Mouse (Mus musculus): ENCODE measurements around the gene Crocc2. TPM values are rescaled to one million over a fixed set of nuclear protein-coding genes. Genes with fewer than 3 reads are reported as not detected.

The Crocc2 gene
- total RNA-seq, 4 experiments from 2014 or later: 0.27 to 0.72 (median 0.37) TPM

- no peak for DNase-seq (ENCODE audit: low spot score in 2 of 2)
Observed at GRCm38 (mm10) chr1:93270516-93271240, 102.2 kb downstream of the Crocc2 start.

- no peak for DNase-seq (ENCODE audit: low spot score in 2 of 2)
Observed at GRCm38 (mm10) chr1:93271751-93272150, 103.2 kb downstream of the Crocc2 start.

GRCm38 (mm10) chr1:93272409-93272821 is 103.9 kb downstream of the Crocc2 start:
- DNase-seq (ENCODE audit: low spot score in 2 of 2): no peak

GRCm38 (mm10) chr1:93275561-93275960 is 107.0 kb downstream of the Crocc2 start:
- no peak for DNase-seq (ENCODE audit: low spot score in 2 of 2)

- no peak for DNase-seq (ENCODE audit: low spot score in 2 of 2)
Observed at GRCm38 (mm10) chr1:93277041-93277440, 108.5 kb downstream of the Crocc2 start.

Small RNA genes within 50 kb of the gene (microRNA-seq; reads per million reads assigned to microRNA genes)
- 0 reads per million in 2 experiments for gene Mir6901

Other genes with a start within 250 kb of the Crocc2 start
- 10 to 100 TPM; 39.9 to 46.3 (median 43.1) TPM for gene Capn10, start 234.3 kb upstream of the Crocc2 start, total RNA-seq (2022)
- gene Gpr35, start 217.9 kb upstream of the Crocc2 start, total RNA-seq (2022): under 1 TPM in 3 of 4 experiments, not detected in 1; 0.39 to 0.61 (median 0.51) TPM
- not detected for gene Aqp12, start 162.4 kb upstream of the Crocc2 start, total RNA-seq (2022)
- gene Kif1a, start 66.8 kb upstream of the Crocc2 start, total RNA-seq (2022): 100 to 1,000 TPM; 681 to 718 (median 697) TPM
- not detected for gene Agxt, start 33.5 kb upstream of the Crocc2 start, total RNA-seq (2022)
- gene 2310007B03Rik, start 7.8 kb upstream of the Crocc2 start, total RNA-seq (2022): not detected
- gene Sned1, start 67.1 kb downstream of the Crocc2 start, total RNA-seq (2022): 10 to 100 TPM in 3 of 4 experiments, 1 to 10 TPM in 1; 9.9 to 13.5 (median 12.4) TPM
- gene Mterf4, start 137.2 kb downstream of the Crocc2 start, total RNA-seq (2022): 10 to 100 TPM; 20.7 to 25.8 (median 22.0) TPM
- 10 to 100 TPM; 75.5 to 85.2 (median 78.7) TPM for gene Ppp1r7, start 174.1 kb downstream of the Crocc2 start, total RNA-seq (2022)
- 1 to 10 TPM; 3.7 to 9.8 (median 4.4) TPM for gene Pask, start 174.8 kb downstream of the Crocc2 start, total RNA-seq (2022)
- gene Ano7, start 205.2 kb downstream of the Crocc2 start, total RNA-seq (2022): under 1 TPM in 2 of 4 experiments, not detected in 2; 0.76 to 0.80 TPM

Data from layer of hippocampus, adult 8-10 months (tissue).